Mouse (Mus musculus) 3T3-L1 (cell line): Measurements from ENCODE around the gene Tarbp1.

Experiments used
- DNase-seq: peaks from one replicate; pipeline ENCODE4 v3.0.0-alpha.2; 2015; ENCODE audit warnings: low read depth, low spot score

Gene Tarbp1

GRCm38 (mm10) chr8:126420834-126421233 is 54.0 kb downstream of the Tarbp1 start:
- DNase-seq, result no peak

- DNase-seq, result no peak
Observed at GRCm38 (mm10) chr8:126405030-126405429, 69.8 kb downstream of the Tarbp1 start.

- peak; percentile 54 for DNase-seq
Observed at GRCm38 (mm10) chr8:126404550-126404949, 70.3 kb downstream of the Tarbp1 start.

- DNase-seq, result peak; percentile 9
Observed at GRCm38 (mm10) chr8:126398349-126398748, 76.5 kb downstream of the Tarbp1 start.

- no peak for DNase-seq
Observed at GRCm38 (mm10) chr8:126395917-126396316, 78.9 kb downstream of the Tarbp1 start.

- DNase-seq, result no peak
Observed at GRCm38 (mm10) chr8:126395386-126395785, 79.5 kb downstream of the Tarbp1 start.

GRCm38 (mm10) chr8:126391541-126391940 is 83.3 kb downstream of the Tarbp1 start:
- DNase-seq, result no peak

- DNase-seq, result peak; percentile 36
Observed at GRCm38 (mm10) chr8:126387566-126387965, 87.3 kb downstream of the Tarbp1 start.

- peak; percentile 44 for DNase-seq
Observed at GRCm38 (mm10) chr8:126382749-126383148, 92.1 kb downstream of the Tarbp1 start.

GRCm38 (mm10) chr8:126382216-126382615 is 92.6 kb downstream of the Tarbp1 start:
- no peak for DNase-seq

GRCm38 (mm10) chr8:126381299-126381698 is 93.6 kb downstream of the Tarbp1 start:
- DNase-seq, result no peak

- DNase-seq, result no peak
Observed at GRCm38 (mm10) chr8:126380141-126380540, 94.7 kb downstream of the Tarbp1 start.

- DNase-seq, result no peak
Observed at GRCm38 (mm10) chr8:126379580-126379979, 95.3 kb downstream of the Tarbp1 start.
